Mouse (Mus musculus) cerebellum, postnatal 4 days (tissue): ENCODE results near the gene Pum2.
A peak's percentile ranks its signal among the peaks of the same experiment; 100 is the strongest.
"Not testable (repeated sequence)": the region's sequence is repeated elsewhere in the genome, so short reads cannot be mapped to it uniquely, and the experiment has no call there.

Source experiments
- DNase-seq, 2 experiments: peaks; one replicate each; pipeline ENCODE4 v3.0.0; 2022; ENCODE audit warnings: low spot score in 2 of 2, mixed read lengths in 1 of 2

Pum2 gene

DNA sequence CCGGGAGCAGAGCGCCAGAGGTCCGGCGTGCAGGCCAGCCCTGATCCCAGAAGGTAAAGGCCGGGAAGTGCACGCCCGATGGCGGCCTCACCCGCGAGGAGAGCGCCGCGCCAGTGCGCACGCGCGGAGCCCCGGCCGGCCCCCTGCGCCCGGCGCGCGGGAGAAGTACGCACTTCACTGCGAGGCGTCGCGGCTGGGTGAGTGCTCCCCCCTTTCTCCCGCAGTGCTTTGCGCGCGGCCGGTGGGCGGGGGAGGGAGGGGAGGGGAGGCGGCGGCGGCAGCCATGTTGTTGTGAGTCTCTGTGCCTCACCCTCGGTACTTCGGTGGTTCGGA is at the start of gene Pum2:
Gene Pum2, plus strand, starts transcription at position 161 of the 333 bp plus-strand sequence.
- peak; percentile 77 to 95 for DNase-seq

- no peak for DNase-seq
Observed at GRCm38 (mm10) chr12:8629537-8629936, 44.4 kb upstream of the Pum2 start.

- no peak for DNase-seq
Observed at GRCm38 (mm10) chr12:8631691-8632090, 42.2 kb upstream of the Pum2 start.

GRCm38 (mm10) chr12:8632737-8633365 is 41.1 kb upstream of the Pum2 start:
- DNase-seq = no peak

GRCm38 (mm10) chr12:8634306-8634705 is 39.6 kb upstream of the Pum2 start:
- no peak for DNase-seq

DNA sequence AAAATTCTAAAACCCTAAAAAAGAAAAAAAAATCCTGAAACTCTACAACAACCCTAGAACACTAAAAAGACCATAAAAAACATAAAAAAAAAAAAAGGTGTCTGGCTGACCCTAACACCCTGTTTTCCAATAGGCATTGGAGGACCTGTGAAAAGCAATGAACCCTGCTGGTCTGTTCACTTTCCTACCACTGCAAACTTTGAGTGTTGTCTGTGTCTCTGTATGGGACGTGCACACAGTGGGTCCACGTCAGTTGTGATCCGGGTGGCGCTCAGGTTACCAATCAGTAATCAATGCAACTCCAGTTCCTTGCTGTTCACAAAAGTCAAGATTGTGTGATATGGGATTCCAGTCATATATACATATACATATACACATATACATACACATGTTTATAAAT is 38.4 kb upstream of the Pum2 start:
- no peak for DNase-seq

DNA sequence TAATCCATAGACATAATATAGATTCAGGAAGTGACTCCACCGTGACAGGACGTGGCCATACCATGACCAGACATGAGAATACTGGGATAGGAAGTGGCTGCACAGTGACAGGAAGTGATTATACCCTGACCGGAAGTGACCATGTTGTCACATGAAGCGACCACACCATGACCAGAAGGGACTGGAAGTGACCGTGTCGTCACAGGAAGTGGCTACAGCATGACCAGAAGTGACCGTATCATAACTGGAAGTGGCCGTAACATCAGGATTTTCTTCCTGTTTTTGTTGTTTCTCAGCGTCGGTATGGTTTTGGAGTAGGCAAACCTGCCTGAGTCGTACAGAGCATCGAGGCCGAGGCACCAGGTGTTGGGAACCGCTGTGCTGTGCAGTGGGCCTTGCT is 37.0 kb upstream of the Pum2 start:
- no peak for DNase-seq

GRCm38 (mm10) chr12:8638411-8639087 is 35.4 kb upstream of the Pum2 start:
- peak; percentile 51 to 70 for DNase-seq

DNA sequence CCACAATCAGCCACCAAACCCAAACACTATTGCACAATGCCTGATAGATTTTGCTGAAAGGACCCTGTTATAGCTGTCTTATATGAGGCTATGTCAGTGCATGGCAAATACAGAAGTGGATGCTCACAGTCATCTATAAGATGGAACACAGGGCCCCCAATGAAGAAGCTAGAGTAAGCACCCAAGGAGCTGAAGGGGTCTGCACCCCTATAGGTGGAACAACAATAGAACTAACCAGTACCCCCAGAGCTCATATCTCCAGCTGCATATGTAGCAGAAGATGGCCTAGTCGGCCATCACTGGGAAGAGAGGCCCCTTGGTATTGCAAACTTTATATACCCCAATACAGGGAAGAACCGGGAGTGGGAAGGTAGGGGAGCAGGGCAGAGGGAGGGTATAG is 33.7 kb upstream of the Pum2 start:
- not testable (repeated sequence) for DNase-seq

- DNase-seq = peak; percentile 99 to 100
Observed at GRCm38 (mm10) chr12:8640711-8641424, 33.1 kb upstream of the Pum2 start.

DNA sequence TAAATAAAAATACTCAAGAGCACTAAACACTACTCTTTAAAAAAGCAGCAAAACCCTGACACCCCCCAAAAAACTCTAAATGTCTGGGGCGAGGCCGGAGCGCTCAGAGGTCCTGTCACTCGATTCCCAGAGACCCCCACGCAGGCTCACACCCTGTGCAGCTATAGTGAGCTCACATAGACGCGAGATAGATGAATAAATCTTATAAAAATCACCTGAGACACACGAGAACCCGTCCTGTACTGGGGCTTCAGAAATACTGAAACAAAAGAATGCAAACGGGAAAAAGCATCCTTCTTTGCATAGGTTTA is 32.6 kb upstream of the Pum2 start:
- DNase-seq = peak in 1 of 2 experiments; percentile 24

- DNase-seq = not testable (repeated sequence)
Observed at GRCm38 (mm10) chr12:8648211-8648610, 25.7 kb upstream of the Pum2 start.

- not testable (repeated sequence) for DNase-seq
Observed at GRCm38 (mm10) chr12:8650027-8650426, 23.9 kb upstream of the Pum2 start.

DNA sequence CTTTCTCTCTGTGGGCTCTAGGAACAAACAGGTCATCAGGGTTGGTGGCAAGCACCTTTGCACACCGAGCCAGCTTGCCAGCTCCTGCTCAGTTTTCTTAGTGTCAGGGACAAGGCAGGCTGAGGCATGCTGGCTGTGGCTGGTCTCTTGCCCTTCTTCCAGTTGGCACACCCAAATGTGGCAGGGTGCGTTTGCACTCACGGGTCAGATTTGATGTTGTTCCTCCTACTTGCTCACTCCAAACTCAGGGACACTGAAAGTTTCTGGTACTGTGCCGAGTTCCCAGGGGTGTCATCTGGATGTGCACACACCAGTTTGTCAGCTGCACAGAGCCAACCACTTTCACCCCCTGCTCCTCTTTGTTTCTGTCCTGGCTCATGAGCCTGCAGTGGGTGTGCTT is 17.3 kb upstream of the Pum2 start:
- DNase-seq = no peak

DNA sequence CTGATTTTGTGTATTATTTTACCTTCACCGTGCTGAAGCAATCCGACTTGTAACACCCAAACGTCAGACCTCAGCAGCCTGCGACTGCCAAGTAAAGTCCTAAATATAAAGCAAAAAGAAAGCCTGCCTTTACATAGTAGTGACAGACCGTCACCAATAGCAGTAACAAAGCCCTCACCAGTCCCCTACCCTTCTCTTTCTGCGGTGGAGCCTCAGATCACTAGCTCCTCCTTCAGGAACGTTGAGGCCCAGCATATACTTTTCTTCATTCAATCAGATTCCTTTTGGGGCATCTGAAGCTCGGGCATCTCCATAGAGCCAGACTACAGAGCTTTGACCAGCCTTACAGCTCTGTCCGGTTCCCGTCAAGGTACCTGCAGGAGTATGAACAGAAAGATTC is 16.8 kb upstream of the Pum2 start:
- no peak for DNase-seq

DNA sequence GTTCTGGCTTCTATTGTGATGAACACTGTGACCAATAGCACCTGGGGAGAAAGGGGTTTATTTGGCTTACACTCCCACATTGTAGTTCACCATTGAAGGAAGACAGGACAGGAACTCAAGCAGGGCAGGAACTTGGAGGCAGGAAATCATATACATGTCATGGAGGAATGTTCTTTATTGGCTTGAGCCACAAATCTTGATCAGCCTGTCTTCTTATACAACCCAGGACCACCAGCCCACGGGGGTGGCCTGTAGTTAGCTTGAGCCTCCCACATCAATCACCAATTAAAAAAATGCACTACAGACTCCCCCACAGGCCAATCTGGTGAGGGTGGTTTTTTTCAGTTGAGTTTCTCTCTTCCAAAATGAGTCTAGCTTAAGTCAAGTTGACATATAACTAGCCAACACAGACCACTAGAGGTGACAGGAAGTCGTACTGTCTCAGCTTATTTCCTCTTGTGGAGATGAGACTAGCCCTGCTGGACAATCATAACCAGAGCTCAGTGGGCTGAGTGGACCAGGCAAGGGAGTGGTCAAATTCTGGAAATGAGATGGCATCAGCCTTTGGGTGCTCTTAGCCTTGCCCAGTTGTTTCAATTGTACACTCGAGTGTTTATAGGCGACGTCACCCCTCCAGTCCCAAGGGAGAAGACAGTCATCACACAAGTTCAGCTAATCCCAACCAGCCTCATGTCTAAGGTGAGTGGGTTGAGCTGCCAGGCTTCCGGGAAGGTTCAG is 16.1 kb upstream of the Pum2 start:
- DNase-seq = no peak

- DNase-seq = no peak
Observed at GRCm38 (mm10) chr12:8659406-8660279, 14.3 kb upstream of the Pum2 start.

DNA sequence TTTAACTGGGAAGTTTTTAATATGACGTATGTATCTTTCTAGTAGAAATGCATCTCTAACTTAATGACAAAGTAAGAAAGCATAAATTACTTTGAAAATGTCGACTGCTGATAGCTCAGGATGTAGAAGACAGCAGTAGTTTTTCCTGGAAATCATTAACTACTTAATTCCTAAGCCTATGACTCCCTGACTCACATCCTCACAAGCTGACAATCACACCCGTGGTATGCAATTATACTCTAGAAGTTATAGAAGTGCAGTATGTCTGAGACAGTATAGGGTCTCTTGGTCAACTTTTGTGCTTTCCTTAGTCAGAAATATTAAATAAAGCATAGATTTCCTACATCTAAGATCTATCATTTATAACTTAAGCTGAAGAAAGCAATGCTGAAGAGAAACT is 12.2 kb upstream of the Pum2 start:
- DNase-seq = no peak

GRCm38 (mm10) chr12:8662175-8662574 is 11.8 kb upstream of the Pum2 start:
- no peak for DNase-seq

GRCm38 (mm10) chr12:8662721-8663120 is 11.2 kb upstream of the Pum2 start:
- DNase-seq = no peak

DNA sequence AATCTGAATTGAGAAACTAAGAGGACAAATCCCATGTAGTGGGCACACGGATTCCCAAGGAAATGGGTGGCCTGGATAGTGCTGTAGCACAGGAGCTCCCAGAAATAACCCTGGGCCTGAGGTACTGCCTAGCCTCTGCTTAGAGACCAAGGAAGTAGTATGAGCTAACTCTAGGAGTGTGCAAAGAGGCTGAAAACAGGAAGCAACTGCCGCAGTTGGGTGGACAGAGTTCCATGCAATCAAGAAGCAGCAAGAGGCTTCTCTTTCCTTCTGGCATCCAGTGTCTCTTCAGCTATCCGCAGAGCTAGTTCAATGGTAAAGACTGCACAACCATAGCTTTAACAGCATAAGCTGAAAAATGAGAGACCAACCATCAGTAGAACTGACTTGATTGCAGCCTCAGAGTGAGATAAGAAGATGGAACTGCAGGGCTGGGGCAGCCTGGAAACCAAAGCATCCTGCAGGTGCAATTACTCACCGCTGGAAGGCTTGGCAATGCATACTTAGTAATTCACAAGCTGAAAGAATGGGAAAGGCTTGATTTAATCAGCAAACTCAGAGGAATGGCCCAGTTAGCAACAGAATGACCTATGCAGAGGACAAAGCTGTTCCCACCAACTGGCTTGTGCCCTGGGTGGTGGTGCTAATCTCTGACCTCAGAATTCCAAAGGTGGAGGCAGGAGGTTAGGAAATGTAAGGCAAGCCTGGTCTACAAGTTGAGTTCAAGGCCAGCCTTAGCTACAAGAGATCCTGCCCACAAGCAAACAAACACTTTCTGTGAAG is 6.3 kb upstream of the Pum2 start:
- no peak for DNase-seq
